Mouse (Mus musculus): ENCODE data around the gene 4930503E14Rik.
"Not testable (repeated sequence)": the region's sequence is repeated elsewhere in the genome, so short reads cannot be mapped to it uniquely, and the experiment has no call there.

The 4930503E14Rik gene

GRCm38 (mm10) chr14:44213154-44213553, at the start of gene 4930503E14Rik:
TSS of gene 4930503E14Rik (minus strand) at chr14:44213254.
- not testable (repeated sequence) for DNase-seq (ENCODE audit: low read depth, low spot score)

- no peak for DNase-seq (ENCODE audit: low read depth, low spot score)
Observed at GRCm38 (mm10) chr14:44248039-44248438, 35.0 kb upstream of the 4930503E14Rik start.

- DNase-seq (ENCODE audit: low read depth, low spot score) = not testable (repeated sequence)
Observed at GRCm38 (mm10) chr14:44197361-44197760, 15.7 kb downstream of the 4930503E14Rik start, which contains the start of gene Gm8212. TSS of gene Gm8212 (plus strand) at chr14:44197661.

GRCm38 (mm10) chr14:44123551-44123950, 89.5 kb downstream of the 4930503E14Rik start, which contains the start of gene Gm3327:
TSS of gene Gm3327 (plus strand) at chr14:44123851.
- not testable (repeated sequence) for DNase-seq (ENCODE audit: low read depth, low spot score)
